Mouse (Mus musculus) forebrain, embryonic 11.5 days (tissue): ENCODE results near the gene Notch1. TPM values are rescaled to one million over a fixed set of nuclear protein-coding genes. Genes with fewer than 3 reads are reported as not detected.

Experiments
- ATAC-seq: fragments of 200-750 bp; cut with Nextera tagmentation; replicated peaks from 2 replicates; pipeline ENCODE4 v1.8.0; 2017; ENCODE audit warnings: moderate TSS enrichment; ENCODE audit not compliant: low FRiP score
- DNase-seq: peaks from one replicate; pipeline ENCODE4 v3.0.0-alpha.2; 2017; ENCODE audit warnings: low spot score
- H3K27ac ChIP-seq: fragments of 300-500 bp; sonication (generic); 2 replicates; pipeline ENCODE4 v1.5.1; 2014; ENCODE audit warnings: low read depth, low read length
- H3K27me3 ChIP-seq: fragments of 300-500 bp; sonication (generic); 2 replicates; pipeline ENCODE4 v1.6.1; 2014; ENCODE audit warnings: mild to moderate bottlenecking, low read length, mixed read lengths; ENCODE audit not compliant: control insufficient read depth, insufficient read depth
- H3K36me3 ChIP-seq: fragments of 300-500 bp; sonication (generic); 2 replicates; pipeline ENCODE4 v1.6.1; 2014; ENCODE audit warnings: mild to moderate bottlenecking, low read length, moderate library complexity, mixed read lengths; ENCODE audit not compliant: control insufficient read depth, insufficient read depth
- H3K4me1 ChIP-seq: fragments of 300-500 bp; sonication (generic); replicated peaks from 2 replicates; pipeline ENCODE4 v1.6.1; 2014; ENCODE audit warnings: low read length, mixed read lengths; ENCODE audit not compliant: control insufficient read depth, insufficient read depth
- H3K4me2 ChIP-seq: fragments of 300-500 bp; sonication (generic); 2 replicates; pipeline ENCODE4 v1.6.1; 2014; ENCODE audit warnings: low read depth, mild to moderate bottlenecking, low read length, moderate library complexity, mixed read lengths; ENCODE audit not compliant: severe bottlenecking
- H3K4me3 ChIP-seq: fragments of 300-500 bp; sonication (generic); 2 replicates; pipeline ENCODE4 v1.5.1; 2014; ENCODE audit warnings: low read depth, low read length
- H3K9ac ChIP-seq: fragments of 300-500 bp; sonication (generic); 2 replicates; pipeline ENCODE4 v1.6.1; 2014; ENCODE audit warnings: low read length
- H3K9me3 ChIP-seq: fragments of 300-500 bp; sonication (generic); 2 replicates; pipeline ENCODE4 v1.6.1; 2016; ENCODE audit warnings: low read length, mixed read lengths; ENCODE audit not compliant: control insufficient read depth
- WGBS: fragments of 180-500 bp; shearing (Covaris S2); extraction: QIAGEN DNeasy Blood & Tissue Kit; methylation state at CpG from one replicate; pipeline ENCODE4 v1.1.7; 2014; 5-methylcytosine and 5-hydroxymethylcytosine counted together
- polyA plus RNA-seq: library from polyadenylated mRNA; unstranded; fragments of >200 nt; fragmentation: Nextera tagmentation; extraction: Ambion mirVana; gene quantifications from 2 replicates; pipeline ENCODE4 v1.2.1, GENCODE M21; 2014

The Notch1 gene
- polyA plus RNA-seq, 1 experiment from 2014 or later: 70.9 TPM

- no peak overlapping the region for H3K4me3 ChIP-seq
- H3K9ac ChIP-seq: no peak overlapping the region
- WGBS: 93% methylated on average over 7 of the region's 7 CpGs
- H3K4me2 ChIP-seq: no peak overlapping the region
- H3K9me3 ChIP-seq: no peaks in the 10 kb centered on the region
- H3K27me3 ChIP-seq: no peaks in the 10 kb centered on the region
- no peak overlapping the region for H3K27ac ChIP-seq
- H3K36me3 ChIP-seq: peaks cover 4% of the 10 kb centered on the region; the same call in 1 of the 2 replicates
- no peak for DNase-seq
- ATAC-seq: no peak
- no peaks in the 10 kb centered on the region for H3K4me1 ChIP-seq
These were observed 78.1 kb downstream of the Notch1 start for GRCm38 (mm10) chr2:26438373-26438772.

- H3K9ac ChIP-seq: no peak overlapping the region
- 84% methylated on average over 4 of the region's 4 CpGs for WGBS
- no peaks in the 10 kb centered on the region for H3K4me1 ChIP-seq
- H3K36me3 ChIP-seq: peaks cover 9% of the 10 kb centered on the region; the same call in 1 of the 2 replicates
- H3K9me3 ChIP-seq: no peaks in the 10 kb centered on the region
- H3K4me3 ChIP-seq: no peak overlapping the region
- ATAC-seq (no peak), DNase-seq (no peak)
- no peaks in the 10 kb centered on the region for H3K27me3 ChIP-seq
- no peak overlapping the region for H3K4me2 ChIP-seq
- H3K27ac ChIP-seq: no peak overlapping the region
These were observed 79.2 kb downstream of the Notch1 start for GRCm38 (mm10) chr2:26437221-26437620.

GRCm38 (mm10) chr2:26434791-26435572 is 81.5 kb downstream of the Notch1 start:
- DNase-seq (no peak), ATAC-seq (no peak)
- Histone ChIP-seq H3K4me3 (no peak overlapping the region), H3K4me2 (no peak overlapping the region), H3K9me3 (no peaks in the 10 kb centered on the region), H3K27me3 (no peaks in the 10 kb centered on the region), H3K27ac (no peak overlapping the region), H3K4me1 (no peaks in the 10 kb centered on the region), H3K9ac (no peak overlapping the region), H3K36me3 (peaks cover 13% of the 10 kb centered on the region)
- 95% methylated on average over 7 of the region's 7 CpGs for WGBS

- H3K4me2 ChIP-seq: no peak overlapping the region
- 95% methylated on average over 5 of the region's 5 CpGs for WGBS
- H3K9ac ChIP-seq: no peak overlapping the region
- DNase-seq: no peak
- H3K36me3 ChIP-seq: peaks cover 23% of the 10 kb centered on the region
- H3K27me3 ChIP-seq: no peaks in the 10 kb centered on the region
- no peak overlapping the region for H3K4me3 ChIP-seq
- H3K4me1 ChIP-seq: no peaks in the 10 kb centered on the region
- no peak overlapping the region for H3K27ac ChIP-seq
- H3K9me3 ChIP-seq: no peaks in the 10 kb centered on the region
- no peak for ATAC-seq
These were observed 86.6 kb downstream of the Notch1 start for GRCm38 (mm10) chr2:26429851-26430250.

GRCm38 (mm10) chr2:26424541-26424940 is 91.9 kb downstream of the Notch1 start:
- WGBS: 95% methylated on average over 2 of the region's 2 CpGs

GRCm38 (mm10) chr2:26423086-26423485 is 93.4 kb downstream of the Notch1 start:
- 80% methylated on average over 1 of the region's 1 CpGs for WGBS
- H3K36me3 ChIP-seq: peaks cover 15% of the 10 kb centered on the region; the same call in 1 of the 2 replicates
- no peaks in the 10 kb centered on the region for H3K4me1 ChIP-seq
- H3K27ac ChIP-seq: no peak overlapping the region
- no peak overlapping the region for H3K9ac ChIP-seq
- H3K27me3 ChIP-seq: no peaks in the 10 kb centered on the region
- no peak overlapping the region for H3K4me3 ChIP-seq
- no peak overlapping the region for H3K4me2 ChIP-seq
- DNase-seq: no peak
- no peak for ATAC-seq
- H3K9me3 ChIP-seq: no peaks in the 10 kb centered on the region

More at GRCm38 (mm10) chr2:26424541-26424940, 91.9 kb downstream of the Notch1 start:
- Histone ChIP-seq H3K27me3 (no peaks in the 10 kb centered on the region), H3K9ac (no peak overlapping the region), H3K4me3 (no peak overlapping the region), H3K9me3 (no peaks in the 10 kb centered on the region), H3K4me1 (no peaks in the 10 kb centered on the region), H3K27ac (no peak overlapping the region), H3K4me2 (no peak overlapping the region), H3K36me3 (peaks cover 23% of the 10 kb centered on the region; the same call in 1 of the 2 replicates)
- DNase-seq (no peak), ATAC-seq (no peak)

GRCm38 (mm10) chr2:26421969-26422368 is 94.5 kb downstream of the Notch1 start:
- ATAC-seq (no peak), DNase-seq (no peak)
- H3K4me1 ChIP-seq: no peaks in the 10 kb centered on the region
- no peak overlapping the region for H3K27ac ChIP-seq
- H3K27me3 ChIP-seq: no peaks in the 10 kb centered on the region
- H3K36me3 ChIP-seq: peaks cover 15% of the 10 kb centered on the region; the same call in 1 of the 2 replicates
- no peak overlapping the region for H3K4me3 ChIP-seq
- no peak overlapping the region for H3K4me2 ChIP-seq
- no peaks in the 10 kb centered on the region for H3K9me3 ChIP-seq
- WGBS: 91% methylated on average over 2 of the region's 2 CpGs
- H3K9ac ChIP-seq: no peak overlapping the region

GRCm38 (mm10) chr2:26418120-26418519 is 98.3 kb downstream of the Notch1 start:
- no peak overlapping the region for H3K9ac ChIP-seq
- DNase-seq (no peak), ATAC-seq (no peak)
- no peaks in the 10 kb centered on the region for H3K4me1 ChIP-seq
- no peaks in the 10 kb centered on the region for H3K27me3 ChIP-seq
- 97% methylated on average over 1 of the region's 1 CpGs for WGBS
- peaks cover 7% of the 10 kb centered on the region; the same call in 1 of the 2 replicates for H3K36me3 ChIP-seq
- no peaks in the 10 kb centered on the region for H3K9me3 ChIP-seq
- H3K4me2 ChIP-seq: no peak overlapping the region
- H3K4me3 ChIP-seq: no peak overlapping the region
- no peak overlapping the region for H3K27ac ChIP-seq

GRCm38 (mm10) chr2:26417066-26417465 is 99.4 kb downstream of the Notch1 start:
- Histone ChIP-seq H3K4me3 (no peak overlapping the region), H3K36me3 (no peaks in the 10 kb centered on the region; the same call in 1 of the 2 replicates)

More at GRCm38 (mm10) chr2:26417066-26417465, 99.4 kb downstream of the Notch1 start:
- Histone ChIP-seq H3K9ac (no peak overlapping the region), H3K27ac (no peak overlapping the region), H3K9me3 (no peaks in the 10 kb centered on the region), H3K4me2 (no peak overlapping the region), H3K4me1 (no peaks in the 10 kb centered on the region), H3K27me3 (no peaks in the 10 kb centered on the region)
- ATAC-seq (no peak), DNase-seq (no peak)
